Mouse (Mus musculus): ENCODE measurements around the gene Il18. TPM values are rescaled to one million over a fixed set of nuclear protein-coding genes. Genes with fewer than 3 reads are reported as not detected.

The Il18 gene
- 3.7 TPM for polyA plus RNA-seq (2017; shearing (Covaris generic))

DNA sequence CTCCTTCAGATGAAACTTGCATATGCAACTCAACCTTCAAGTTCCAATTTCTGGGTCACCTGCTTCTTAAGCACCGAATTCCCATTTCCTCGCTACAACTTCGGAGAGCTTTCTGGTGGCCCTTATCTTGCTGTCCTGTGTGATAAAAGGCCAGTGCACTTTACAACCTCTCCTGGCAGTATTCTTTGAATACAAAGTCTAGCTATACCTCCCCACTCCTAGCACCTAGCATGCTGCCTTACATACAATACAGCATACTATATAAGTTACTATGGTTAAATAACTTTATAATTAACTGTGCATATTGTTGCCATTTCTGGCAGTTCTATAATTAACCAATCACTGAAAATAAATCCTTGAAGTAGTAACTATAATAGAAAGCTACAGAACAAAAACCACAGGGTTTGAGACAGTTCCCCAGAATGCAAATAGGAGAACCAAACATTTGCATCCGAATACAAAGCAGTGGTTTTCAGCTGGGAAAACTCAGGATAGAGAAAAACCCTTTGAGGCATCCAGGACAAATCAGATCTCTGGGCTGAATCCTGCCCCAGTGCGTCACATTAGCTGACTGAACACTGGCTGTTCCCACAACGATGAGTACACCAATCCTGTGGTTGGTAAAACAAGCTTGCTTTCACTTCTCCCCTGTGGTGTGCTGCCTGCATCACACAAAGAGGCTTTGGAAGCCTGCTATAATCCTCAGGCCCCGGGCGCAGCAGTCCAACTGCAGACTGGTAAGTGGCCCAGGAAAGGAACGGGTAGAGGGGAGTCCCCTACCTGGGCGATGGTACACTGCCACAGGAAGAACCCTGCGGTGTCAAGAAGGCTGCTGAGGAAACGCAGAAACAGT is at the start of gene Il18:
TSS of gene Il18 (plus strand) at position 587 of the 853 bp plus-strand sequence.

DNA sequence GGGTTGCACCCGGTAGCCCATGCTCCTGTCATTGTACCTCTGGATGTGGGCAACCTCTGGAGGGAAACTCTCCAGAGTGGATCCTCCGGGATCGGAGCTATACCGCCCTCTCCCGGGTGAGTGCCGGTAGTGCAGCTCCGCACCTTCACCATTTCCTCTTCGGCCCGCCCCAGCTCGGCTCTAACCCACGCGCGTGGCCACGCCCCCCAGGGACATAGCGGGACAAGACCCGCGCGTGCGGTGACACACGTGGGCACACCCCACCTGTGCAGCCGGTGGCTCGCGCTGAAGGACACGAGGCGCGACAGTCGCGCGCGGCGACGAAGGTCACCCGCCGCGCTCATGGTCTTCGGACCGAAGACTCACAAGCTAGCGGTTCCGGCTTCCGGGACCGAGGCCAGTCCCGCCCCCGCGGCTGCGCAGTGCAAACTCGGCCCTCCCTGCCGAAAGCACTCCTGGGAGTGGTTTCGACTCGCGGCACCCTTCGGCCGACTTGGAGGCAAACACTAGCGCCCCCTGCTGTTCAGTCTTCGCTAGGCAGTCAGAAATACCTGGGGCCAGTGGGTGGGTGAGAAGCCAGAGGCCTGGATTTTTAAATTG is 26.2 kb upstream of the Il18 start, which contains the start of gene Pts:
TSS of gene Pts (minus strand) at position 432 of the 600 bp plus-strand sequence.

DNA sequence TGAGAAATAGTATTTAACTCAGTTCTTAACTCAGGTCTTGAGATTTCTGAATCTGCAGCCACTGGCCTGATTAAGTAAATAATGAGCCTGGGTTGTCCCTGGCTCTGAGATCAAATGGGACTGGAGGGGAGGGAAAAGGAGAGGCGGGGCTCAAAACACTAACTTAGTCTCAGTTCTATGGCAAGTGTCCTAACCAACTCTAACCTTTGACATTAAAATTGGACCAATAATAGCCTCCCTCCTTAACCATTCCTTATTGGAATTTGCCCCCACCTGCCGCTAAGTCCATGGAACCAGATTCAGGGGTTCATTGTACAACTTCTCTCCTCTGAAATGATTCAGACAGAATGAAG is 443 bp downstream of the Il18 start, which contains the start of gene Bco2:
TSS of gene Bco2 (minus strand) at position 88 of the 353 bp plus-strand sequence.

DNA sequence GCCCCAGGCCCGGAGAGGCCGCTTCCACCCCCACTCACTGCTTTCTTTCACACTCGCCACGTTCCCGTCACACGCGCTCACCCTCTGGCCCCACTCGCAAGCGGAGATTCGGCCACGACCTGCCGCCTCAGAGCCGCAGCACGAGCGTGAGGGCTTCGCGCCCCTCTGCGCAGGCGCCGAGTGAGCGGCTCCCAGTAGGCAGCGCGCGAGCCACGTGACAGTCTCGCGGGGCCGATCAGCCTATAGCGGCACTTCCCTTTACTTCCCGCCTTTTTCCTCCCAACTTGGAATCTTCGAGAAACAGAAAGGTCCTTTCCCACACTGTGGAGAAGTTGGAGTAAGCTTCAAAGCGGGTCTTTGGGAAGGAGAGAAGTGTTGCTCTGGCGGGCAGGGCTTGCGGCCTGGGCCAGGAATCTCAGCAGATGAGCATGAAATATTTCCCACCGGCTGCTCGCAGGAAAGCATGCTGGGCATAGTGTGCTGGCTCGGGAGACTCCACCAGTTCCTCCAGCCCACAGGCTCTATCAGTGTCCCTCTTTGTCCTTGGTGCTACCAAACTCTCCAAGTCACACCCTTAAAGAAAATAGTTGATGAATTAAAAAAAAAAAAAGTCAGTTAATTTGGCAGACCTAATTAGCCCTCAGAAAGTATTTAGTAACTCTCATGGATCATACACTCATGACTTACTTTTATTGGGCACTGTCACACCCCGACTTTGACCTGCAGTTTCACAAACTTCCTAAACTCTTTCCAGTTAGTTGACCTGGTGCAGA is 6.7 kb downstream of the Il18 start, which contains the start of gene Tex12:
TSS of gene Tex12 (minus strand) at position 181 of the 773 bp plus-strand sequence.

DNA sequence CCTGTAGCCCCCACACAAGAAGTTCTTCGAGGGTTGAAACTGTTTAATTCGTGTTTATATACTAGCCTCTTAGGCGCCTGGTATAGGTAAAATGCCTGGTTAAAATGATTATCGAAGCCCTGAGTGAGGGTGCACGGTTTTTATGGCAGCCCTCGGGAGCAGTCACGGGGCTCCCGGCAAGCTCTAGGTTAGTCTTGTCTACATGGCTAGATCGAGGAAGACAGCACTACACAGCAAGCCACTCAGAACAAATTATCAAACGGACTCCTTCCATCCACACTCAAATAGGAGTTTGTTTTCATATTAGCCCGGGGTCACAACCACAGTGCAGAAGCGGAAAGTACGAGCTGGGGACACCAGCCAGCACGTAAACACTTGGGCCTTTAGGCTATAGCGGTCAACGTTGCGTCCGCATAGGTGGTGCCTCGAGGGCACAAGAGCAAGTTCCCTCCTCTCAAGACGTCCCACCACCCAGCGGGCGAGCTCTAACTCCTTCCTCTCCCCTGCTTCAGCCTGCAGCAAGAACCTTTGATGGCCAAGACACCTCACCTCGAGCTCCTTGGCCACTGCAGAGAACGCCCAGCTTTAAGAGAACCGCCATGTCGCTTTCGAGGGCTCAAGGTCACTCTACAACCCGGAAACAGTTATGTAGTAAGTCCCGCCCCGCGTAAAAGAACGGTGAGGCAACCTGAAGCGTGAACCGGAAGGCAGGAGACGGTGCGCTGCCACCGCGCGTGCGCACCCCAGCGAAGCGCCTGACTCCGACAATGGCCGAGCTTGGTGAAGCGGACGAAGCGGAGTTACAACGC is 48.8 kb downstream of the Il18 start, which contains the start of the genes Sdhd and Timm8b:
TSS of gene Sdhd (minus strand) at position 624 of the 809 bp plus-strand sequence.
TSS of gene Timm8b (plus strand) at position 722 of the 809 bp plus-strand sequence.

DNA sequence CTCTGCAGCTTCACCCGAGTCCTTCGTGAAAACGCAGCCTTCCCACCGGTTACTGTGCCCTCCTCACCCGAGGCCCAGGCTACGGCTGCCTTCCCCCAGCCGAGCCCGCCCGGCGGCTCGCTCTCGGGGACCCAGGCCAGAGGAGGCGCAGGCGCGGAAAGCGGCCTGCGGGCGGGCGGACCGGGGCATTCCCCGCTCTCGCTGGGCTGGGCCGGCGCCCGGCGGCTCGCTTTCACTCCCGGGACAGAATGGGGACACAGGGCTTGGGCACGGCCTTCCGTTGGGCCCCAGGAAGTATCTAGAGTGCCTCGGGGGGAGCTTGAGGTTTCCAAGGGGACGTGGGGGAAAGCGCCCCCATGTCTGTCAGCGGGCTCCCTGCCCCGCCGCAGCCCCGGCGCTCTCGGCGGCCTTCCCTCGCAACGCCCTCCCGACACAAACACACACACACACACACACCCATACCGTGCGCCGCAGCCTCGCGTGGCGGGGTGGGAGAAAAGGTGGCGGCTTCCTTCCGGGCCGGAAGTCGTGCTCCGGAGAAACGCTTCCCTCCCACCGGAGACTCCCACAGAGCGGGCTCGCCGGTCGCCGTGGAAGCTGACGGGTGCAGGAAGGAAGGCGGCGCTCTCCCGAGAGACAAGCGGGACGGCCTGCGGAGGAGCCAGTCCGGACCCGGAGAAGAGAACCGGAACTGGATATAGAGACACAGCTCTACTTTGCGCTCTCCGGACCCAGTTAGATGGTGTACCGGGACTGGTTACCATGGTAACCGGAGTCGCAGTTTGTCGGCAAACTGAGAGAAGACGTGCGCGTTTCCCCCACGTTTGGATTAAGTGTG is 62.4 kb downstream of the Il18 start, which contains the start of the genes Pih1d2 and Nkapd1:
TSS of gene Pih1d2 (plus strand) at position 556 of the 838 bp plus-strand sequence.
TSS of gene Nkapd1 (minus strand) at position 699 of the 838 bp plus-strand sequence.

Other genes starting within 250 kb of the Il18 start
- 685 TPM for gene Rpl10-ps3, start 209.9 kb upstream of the Il18 start, polyA plus RNA-seq (2017; shearing (Covaris generic))
- not detected for gene Plet1, start 60.3 kb upstream of the Il18 start, polyA plus RNA-seq (2017; shearing (Covaris generic))
- gene Pts, start 26.1 kb upstream of the Il18 start, polyA plus RNA-seq (2017; shearing (Covaris generic)), result 52.5 TPM
- 0.17 TPM for gene Bco2, start 354 bp downstream of the Il18 start, polyA plus RNA-seq (2017; shearing (Covaris generic))
- not detected for gene Tex12, start 6.5 kb downstream of the Il18 start, polyA plus RNA-seq (2017; shearing (Covaris generic))
- 80.5 TPM for gene Sdhd, start 49.0 kb downstream of the Il18 start, polyA plus RNA-seq (2017; shearing (Covaris generic))
- gene Timm8b, start 49.1 kb downstream of the Il18 start, polyA plus RNA-seq (2017; shearing (Covaris generic)), result 54.4 TPM
- gene Pih1d2, start 62.5 kb downstream of the Il18 start, polyA plus RNA-seq (2017; shearing (Covaris generic)), result not detected
- gene Nkapd1, start 62.6 kb downstream of the Il18 start, polyA plus RNA-seq (2017; shearing (Covaris generic)), result 23.9 TPM
- gene Dlat, start 105.0 kb downstream of the Il18 start, polyA plus RNA-seq (2017; shearing (Covaris generic)), result 33.5 TPM
- gene Dixdc1, start 184.7 kb downstream of the Il18 start, polyA plus RNA-seq (2017; shearing (Covaris generic)), result not detected
- gene 2310030G06Rik, start 191.7 kb downstream of the Il18 start, polyA plus RNA-seq (2017; shearing (Covaris generic)), result not detected
- gene Cryab, start 196.5 kb downstream of the Il18 start, polyA plus RNA-seq (2017; shearing (Covaris generic)), result not detected
- gene Hspb2, start 197.5 kb downstream of the Il18 start, polyA plus RNA-seq (2017; shearing (Covaris generic)), result not detected
- 9.1 TPM for gene Fdxacb1, start 213.4 kb downstream of the Il18 start, polyA plus RNA-seq (2017; shearing (Covaris generic))
- gene Alg9, start 220.2 kb downstream of the Il18 start, polyA plus RNA-seq (2017; shearing (Covaris generic)), result 19.0 TPM
- gene 1110032A03Rik, start 220.7 kb downstream of the Il18 start, polyA plus RNA-seq (2017; shearing (Covaris generic)), result 10.6 TPM

All from effector memory CD4-positive, alpha-beta T cell, adult 5 months (primary cell).